Mouse (Mus musculus) T-helper 2 cell (primary cell): ENCODE measurements around the gene Fbxo21.

Experiments
- in situ Hi-C: fragments of 300-600 bp; cut with MboI, MseI; formaldehyde crosslinking; loops from one replicate; pipeline ENCODE4 v1.15.1; 2025; ENCODE audit warnings: high pct_unique_total_duplicates

Fbxo21 gene

DNA sequence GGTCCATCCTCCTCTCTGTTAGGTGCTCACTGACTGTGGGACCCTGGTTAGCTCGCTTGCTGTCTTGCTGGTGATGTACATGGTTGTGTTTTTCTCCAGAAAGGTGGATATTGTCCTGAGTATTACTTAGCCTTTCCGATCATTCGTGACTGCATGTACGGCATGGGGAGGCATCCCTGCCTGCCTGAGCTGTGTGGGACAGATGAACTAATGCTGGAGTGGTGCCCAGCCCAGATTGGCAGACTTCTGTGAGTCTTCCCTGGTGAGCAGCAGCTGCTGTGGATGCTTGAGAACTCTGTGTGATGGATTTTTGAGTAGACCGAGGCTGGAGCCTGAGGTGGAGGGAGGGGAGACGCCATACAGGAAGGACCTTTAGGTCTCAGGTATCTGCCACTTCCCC is 68.4 kb downstream of the Fbxo21 start:
- in situ Hi-C loops, result no loop called here

DNA sequence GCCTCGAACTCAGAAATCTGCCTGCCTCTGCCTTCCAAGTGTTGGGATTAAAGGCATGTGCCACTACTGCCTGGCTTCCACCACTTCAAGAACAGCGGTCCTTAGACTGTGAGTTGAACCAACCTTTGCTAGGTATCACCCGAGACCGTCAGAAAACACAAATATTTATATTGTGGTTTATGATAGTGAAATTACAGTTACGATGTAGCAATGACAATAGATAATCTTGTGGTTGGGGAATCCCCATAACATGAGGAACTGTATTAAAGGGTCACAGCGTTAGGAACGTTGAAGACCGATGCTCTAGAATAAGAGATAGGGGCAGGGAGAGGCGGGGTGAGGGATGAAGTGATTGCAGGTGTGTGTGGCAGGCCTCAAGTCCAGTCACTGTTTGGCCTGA is 68.9 kb downstream of the Fbxo21 start:
- in situ Hi-C loops, result no loop called here

DNA sequence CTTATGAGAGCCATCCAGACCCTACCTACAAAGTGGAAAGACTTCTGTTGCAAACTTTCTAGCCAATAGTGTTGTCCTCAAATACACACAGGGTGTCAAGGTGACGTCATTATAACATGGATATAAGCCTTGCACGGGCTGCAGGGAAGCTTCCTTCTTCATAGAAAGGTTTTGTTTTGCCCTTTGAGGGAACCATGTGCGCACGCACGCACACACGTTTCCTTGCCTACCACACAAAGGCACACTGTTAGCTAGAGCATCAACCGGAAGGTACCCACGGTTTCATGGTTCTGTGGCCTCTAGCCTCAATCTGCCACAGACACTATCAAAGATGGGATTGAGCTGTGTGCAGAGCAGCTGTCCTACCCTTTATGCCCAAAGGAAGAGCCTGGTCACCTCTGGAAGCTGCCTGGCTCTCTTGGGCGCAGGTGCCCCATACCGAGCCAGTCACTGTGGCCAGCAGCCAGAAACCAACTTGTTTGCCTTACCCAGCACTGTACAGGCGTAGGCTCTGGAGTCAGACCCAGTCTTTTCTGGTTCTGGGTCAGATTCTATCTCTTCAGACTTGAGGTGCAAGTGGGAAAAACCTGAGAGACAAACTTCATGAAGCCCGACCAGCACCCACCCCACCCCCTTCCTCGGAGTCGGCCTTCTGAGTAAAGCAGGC is 70.7 kb downstream of the Fbxo21 start:
- in situ Hi-C loops, result no loop called here

DNA sequence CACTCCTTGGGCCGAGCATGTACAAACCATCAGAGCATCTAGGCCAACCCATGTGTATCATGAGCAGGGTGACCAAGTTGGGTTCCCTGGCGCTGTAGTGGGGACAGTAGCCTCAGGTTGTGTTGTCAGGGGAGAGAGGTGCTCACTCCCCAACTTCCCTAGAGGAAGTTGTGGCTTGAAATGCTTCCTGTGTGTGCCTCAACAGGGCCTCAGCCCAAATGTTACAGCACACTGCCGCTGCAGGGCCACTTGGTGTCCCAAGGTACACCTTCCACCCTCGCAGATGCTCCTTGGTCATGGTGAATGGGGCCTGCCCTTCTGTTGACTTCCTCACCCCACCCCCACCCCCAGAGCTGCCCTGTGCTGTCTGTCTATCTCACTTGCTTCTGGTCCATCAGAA is 71.9 kb downstream of the Fbxo21 start:
- in situ Hi-C loops, result no loop called here

GRCm38 (mm10) chr5:118048928-118049327 is 72.4 kb downstream of the Fbxo21 start:
- in situ Hi-C loops, result no loop called here

DNA sequence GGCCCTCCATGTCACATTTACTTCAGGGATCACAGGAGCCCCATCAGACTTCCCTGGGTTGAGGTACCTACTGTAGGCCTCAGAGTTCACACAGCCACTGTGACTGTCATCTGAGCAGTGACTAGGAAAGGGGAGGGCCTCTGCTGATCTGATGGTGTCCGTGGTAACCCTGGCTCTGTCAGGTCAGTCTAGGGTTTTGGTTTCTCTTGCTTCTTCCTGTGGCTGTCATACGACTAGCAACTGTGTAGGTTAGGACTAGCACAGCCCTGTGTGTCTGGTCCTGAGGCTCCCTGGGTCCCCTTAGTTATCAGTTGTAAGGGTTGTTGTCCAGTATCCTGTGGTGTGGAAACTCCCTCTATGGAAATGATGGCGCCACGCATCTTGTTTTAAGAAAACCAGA is 74.2 kb downstream of the Fbxo21 start:
- in situ Hi-C loops, result no loop called here

GRCm38 (mm10) chr5:118051981-118052662 is 75.6 kb downstream of the Fbxo21 start:
- in situ Hi-C loops, result no loop called here

DNA sequence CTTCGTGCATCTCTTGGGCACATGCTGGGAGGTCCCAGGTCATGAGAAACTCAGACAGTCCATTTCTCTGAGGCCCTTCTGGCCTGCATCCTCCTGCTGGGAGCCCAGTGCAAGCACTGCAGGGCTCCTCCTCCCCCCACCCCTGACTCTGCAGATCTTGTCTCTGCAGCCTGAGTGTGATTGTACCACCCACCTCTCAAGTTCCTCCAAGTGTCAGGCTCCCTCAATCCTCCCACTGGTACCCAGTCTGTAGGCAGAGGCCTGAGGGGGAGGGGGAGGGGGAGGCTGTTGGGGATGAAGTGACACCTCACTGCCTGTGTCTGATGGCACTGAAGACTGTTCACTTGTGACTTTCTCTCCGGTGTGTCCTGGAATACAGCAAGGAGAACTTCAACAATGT is 76.7 kb downstream of the Fbxo21 start:
- in situ Hi-C loops, result no loop called here

GRCm38 (mm10) chr5:118057508-118058111 is 81.1 kb downstream of the Fbxo21 start:
- in situ Hi-C loops, result no loop called here

- in situ Hi-C loops, result no loop called here
Measured at GRCm38 (mm10) chr5:118058858-118059257, 82.3 kb downstream of the Fbxo21 start.

- in situ Hi-C loops, result no loop called here
Measured at GRCm38 (mm10) chr5:118059646-118060045, 83.1 kb downstream of the Fbxo21 start.
